Mouse (Mus musculus): Measurements from ENCODE around the gene Wdr25.

GRCm38 (mm10) chr12:108915893-108916292 lies 22.5 kb downstream of the Wdr25 start:
- TF ChIP-seq CTCF (IDR thresholded peaks at IDR 0.05; ENCODE audit: low read depth, low read length) (no peak), POLR2A (IDR thresholded peaks at IDR 0.05; ENCODE audit: extremely low read depth, insufficient read depth, low read length) (no peak)

All from liver, adult 2 months (tissue).